Mouse (Mus musculus) lung, postnatal 36 days (tissue): ENCODE measurements at regions not wholly inside any gene's neighbourhood (a gene's known extent, or its start where the extent isn't known, plus 50 kb on each side); places are given as distances from the start of the nearest gene placed in this dataset.

ENCODE experiments used
- DNase-seq: peaks from one replicate; pipeline ENCODE4 v3.0.0; 2022; ENCODE audit warnings: mixed read lengths

DNA sequence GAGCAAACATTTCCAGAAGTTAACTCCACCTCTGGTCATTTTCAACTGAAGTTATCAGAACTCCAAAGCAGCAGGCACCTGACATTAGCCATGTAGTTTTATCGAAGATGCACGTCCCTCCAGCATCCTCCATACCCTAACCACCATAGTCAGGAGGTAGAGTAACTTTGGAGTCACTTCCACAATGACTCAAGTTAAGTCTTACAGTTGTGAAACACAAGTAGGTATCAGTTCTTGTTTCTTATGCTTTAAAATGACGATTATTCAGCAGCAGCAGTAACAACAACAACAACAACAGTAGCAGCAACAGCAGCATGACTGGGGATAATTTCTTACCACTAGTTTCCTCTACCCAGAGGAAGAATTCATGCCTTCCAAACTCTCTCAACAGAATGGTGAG, 51.3 kb upstream of the Tank start:
- no peak for DNase-seq

DNA sequence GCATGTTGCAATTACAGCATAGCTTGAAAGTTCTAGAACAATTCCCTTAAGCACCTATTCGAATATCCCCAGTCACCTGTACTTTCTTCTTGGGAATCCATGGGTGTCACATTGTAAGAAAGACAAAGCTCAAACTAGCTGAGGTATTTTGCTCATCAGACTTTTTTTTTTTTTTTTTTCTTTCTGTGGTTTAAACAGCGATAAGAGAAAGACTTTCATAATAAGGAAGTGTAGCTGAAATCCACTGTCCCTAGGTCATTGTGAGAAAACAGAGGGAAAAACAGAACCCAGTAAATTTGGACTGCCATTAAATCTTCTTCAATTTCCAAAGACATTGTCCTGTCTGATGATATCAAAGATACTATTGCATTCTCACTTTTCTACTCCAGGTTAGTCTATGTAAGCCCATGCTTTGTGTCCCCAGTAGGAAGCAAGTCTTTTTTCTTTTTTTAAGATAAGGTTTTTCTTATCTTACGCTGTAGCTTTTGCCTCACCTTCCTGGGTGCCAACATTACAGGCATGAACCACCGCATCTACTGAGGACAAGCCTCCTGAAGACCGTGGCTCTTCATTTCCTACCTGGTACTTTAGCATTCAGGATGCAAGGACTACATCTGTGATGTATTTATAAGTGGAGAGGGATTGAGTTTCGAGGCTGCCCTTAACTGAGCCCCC, 54.2 kb upstream of the Tank start:
- no peak for DNase-seq

DNA sequence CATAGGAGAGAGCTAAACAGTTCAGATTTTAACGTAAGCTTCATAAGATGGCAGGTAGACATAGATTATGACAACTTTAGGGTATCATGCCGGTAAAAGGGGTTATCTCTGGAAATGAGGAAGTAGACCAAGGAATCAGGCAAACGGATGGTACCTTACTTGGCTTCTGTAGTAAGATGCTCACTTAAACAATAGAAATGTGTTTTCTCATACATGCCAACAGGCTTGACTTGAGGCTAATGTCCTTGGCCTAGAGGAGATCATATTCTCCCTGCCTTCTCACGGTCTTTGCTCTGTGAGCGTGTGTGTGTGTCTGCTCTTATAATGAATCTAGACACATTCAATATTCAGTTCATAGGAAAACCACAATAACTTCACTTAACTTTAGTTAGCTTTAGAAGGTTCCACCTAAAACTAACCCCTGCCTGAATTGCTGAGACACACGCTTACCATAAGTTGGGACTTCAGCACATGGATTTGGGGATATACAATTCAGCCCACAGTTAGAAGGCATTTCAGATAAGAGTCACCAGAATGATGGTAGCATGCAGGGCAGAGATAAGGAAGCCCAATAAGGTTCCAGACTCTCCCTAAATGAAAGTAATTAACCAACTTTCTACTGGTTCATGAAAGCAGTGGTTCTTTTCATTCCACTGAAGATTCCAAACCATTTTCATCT, 63.8 kb upstream of the Tank start:
- no peak for DNase-seq

DNA sequence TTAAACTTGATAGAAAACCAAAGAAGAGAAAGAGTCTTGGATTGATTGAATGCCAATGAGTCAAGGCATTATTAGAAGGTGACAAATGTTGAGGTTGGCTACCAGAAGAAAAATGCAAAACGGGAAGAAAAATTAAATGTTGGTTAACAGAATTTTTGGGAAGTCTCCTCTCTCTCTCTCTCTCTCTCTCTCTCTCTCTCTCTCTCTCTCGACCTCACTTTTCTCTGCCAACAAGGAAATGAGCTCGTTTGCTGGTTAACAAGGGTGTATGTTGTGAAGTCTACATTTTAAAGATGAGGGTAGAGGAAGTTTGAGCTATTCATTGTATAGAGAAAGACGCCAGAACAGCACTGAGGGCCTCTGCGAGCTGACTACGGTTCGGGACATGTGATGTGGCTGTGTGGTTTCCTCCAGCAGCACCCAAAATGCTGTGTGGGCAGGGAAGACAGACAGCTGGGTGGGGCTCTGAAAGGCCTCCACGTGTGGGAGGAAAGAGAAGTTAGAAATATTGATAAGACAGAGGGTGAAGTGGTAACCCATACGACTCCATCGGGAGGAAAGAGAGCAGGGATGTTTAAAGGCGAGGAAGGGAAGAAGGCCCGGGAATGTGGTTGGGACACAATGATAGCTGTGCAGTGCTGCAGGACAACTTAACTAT, 64.5 kb upstream of the Tank start:
- peak; percentile 42 for DNase-seq

- no peak for DNase-seq
Measured at GRCm38 (mm10) chr2:61503594-61503993, 74.8 kb upstream of the Tank start.

GRCm38 (mm10) chr2:61501922-61502321, 76.5 kb upstream of the Tank start:
- no peak for DNase-seq

- DNase-seq = no peak
Measured at GRCm38 (mm10) chr2:61499266-61499665, 79.1 kb upstream of the Tank start.

GRCm38 (mm10) chr2:61497930-61498329, 80.5 kb upstream of the Tank start:
- DNase-seq = no peak

- DNase-seq = no peak
Measured at GRCm38 (mm10) chr2:61496968-61497367, 81.4 kb upstream of the Tank start.

- DNase-seq = peak; percentile 87
Measured at GRCm38 (mm10) chr2:61493918-61494712, 84.3 kb upstream of the Tank start.

DNA sequence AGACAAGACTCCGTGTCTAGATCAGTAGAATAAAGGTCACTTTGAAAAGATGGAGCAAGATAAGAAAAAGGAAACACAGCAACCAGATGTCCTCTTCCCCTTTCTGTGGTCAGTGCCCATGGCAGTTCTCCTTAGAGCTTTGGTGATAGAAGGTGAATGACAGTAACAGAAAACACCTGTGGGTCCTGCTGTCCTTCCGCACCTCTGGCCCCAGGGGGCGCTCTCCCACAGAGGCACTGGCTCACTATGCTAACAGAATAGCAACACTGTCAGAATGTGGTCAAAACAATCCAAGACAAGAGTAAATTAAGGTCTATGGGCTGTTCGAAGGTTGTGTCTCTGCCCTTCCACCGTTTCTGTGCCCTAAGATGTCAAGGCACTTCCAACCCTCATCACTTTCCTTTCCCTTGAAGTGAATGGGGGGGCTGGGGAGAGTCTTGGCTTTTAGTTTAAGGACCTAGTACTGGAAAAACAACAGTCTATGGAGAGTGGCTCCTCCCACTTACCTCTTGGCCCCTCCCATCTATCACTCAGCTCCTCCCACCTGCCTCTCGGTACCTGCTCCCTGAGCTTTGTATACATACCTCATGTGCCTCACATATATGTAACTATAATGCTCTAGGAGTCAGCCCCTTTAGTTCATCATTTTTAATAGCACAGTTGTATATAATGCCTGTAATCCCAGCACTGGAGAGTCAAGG, 86.2 kb upstream of the Tank start:
- peak; percentile 59 for DNase-seq

- no peak for DNase-seq
Measured at GRCm38 (mm10) chr2:61490436-61491109, 87.8 kb upstream of the Tank start.

GRCm38 (mm10) chr2:61489762-61490161, 88.6 kb upstream of the Tank start:
- no peak for DNase-seq

- DNase-seq = no peak
Measured at GRCm38 (mm10) chr2:61483820-61484219, 94.6 kb upstream of the Tank start.

DNA sequence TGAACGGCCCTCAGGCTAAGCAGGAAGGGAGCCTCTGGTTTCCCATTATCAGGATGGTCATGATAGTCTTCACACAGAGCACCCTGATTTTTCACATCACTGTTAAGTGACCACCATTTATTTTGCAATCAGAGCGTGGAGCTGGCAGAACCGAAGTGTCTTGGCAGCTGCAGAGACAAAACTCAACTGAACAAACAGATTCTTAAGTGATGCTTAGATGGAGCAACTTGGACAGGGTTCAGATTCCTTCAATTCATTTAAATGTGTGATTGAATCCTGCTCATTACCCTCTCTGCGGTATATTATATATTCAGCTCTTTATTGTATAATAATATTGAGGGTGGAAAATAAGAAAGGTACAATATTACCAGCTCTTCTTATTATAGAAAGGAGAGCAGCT, 101.7 kb upstream of the Tank start:
- peak; percentile 22 for DNase-seq

GRCm38 (mm10) chr2:61474626-61475025, 103.8 kb upstream of the Tank start:
- DNase-seq = no peak

DNA sequence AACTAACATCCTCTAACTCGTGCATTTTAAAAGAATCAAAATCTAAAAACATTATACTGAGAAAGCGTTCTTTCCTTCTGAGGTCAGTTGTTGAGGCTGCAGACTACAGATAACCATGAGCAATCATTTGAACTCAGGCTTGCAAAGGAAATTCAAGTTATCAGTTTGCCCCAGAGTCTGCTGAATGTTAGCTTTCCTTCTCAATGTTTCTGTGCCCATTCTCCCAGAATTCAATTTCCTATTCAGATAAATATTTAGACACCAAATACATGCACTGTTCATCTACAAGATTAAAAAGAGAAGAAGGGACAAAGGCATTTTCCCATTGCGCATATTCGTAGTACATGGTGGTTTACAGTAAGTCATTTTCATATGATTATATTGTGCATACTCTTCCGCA, 107.9 kb upstream of the Tank start:
- no peak for DNase-seq

- no peak for DNase-seq
Measured at GRCm38 (mm10) chr2:61470064-61470463, 108.3 kb upstream of the Tank start.

GRCm38 (mm10) chr2:61455902-61456301, 122.5 kb upstream of the Tank start:
- peak; percentile 72 for DNase-seq

GRCm38 (mm10) chr2:61454729-61455128, 123.7 kb upstream of the Tank start:
- DNase-seq = no peak

GRCm38 (mm10) chr2:61454311-61454728, 124.1 kb upstream of the Tank start:
- DNase-seq = peak; percentile 92
